Mouse (Mus musculus) ES-Bruce4 (cell line): ENCODE data around the gene Adpgk. TPM values are rescaled to one million over a fixed set of nuclear protein-coding genes. Genes with fewer than 3 reads are reported as not detected.

Source experiments
- H3K27ac ChIP-seq: 2 replicates; pipeline ENCODE4 v1.5.1; 2012; ENCODE audit warnings: low read length, inconsistent platforms; ENCODE audit not compliant: insufficient read depth
- H3K27me3 ChIP-seq: 2 replicates; pipeline ENCODE4 v1.6.1; 2012; ENCODE audit warnings: mild to moderate bottlenecking, low read length, inconsistent platforms; ENCODE audit not compliant: control insufficient read depth, poor library complexity, insufficient read depth, severe bottlenecking
- H3K36me3 ChIP-seq: 2 replicates; pipeline ENCODE4 v1.6.1; 2012; ENCODE audit warnings: inconsistent platforms, mild to moderate bottlenecking, low read length, moderate library complexity; ENCODE audit not compliant: control insufficient read depth, poor library complexity, insufficient read depth, severe bottlenecking
- H3K4me1 ChIP-seq: one replicate; pipeline ENCODE4 v1.8.1; 2011; ENCODE audit warnings: low read length; ENCODE audit not compliant: control insufficient read depth, insufficient read depth
- H3K4me3 ChIP-seq: 2 replicates; pipeline ENCODE4 v1.5.1; 2011; ENCODE audit warnings: low read depth, mild to moderate bottlenecking, low read length
- H3K9ac ChIP-seq: 2 replicates; pipeline ENCODE4 v1.6.1; 2012; ENCODE audit warnings: low read depth, mild to moderate bottlenecking, inconsistent platforms; ENCODE audit not compliant: poor library complexity, severe bottlenecking
- H3K9me3 ChIP-seq: replicated peaks from 2 replicates; pipeline ENCODE4 v1.6.1; 2012; ENCODE audit warnings: mild to moderate bottlenecking, low read length, inconsistent platforms; ENCODE audit not compliant: control insufficient read depth, poor library complexity, insufficient read depth, severe bottlenecking
- CTCF ChIP-seq: IDR thresholded peaks from one replicate; pipeline ENCODE4 v1.8.1; 2011; ENCODE audit warnings: low read depth, low read length
- EP300 ChIP-seq: IDR thresholded peaks from 2 replicates; pipeline ENCODE4 v1.6.1; 2011; ENCODE audit warnings: low read depth, low read length; ENCODE audit not compliant: insufficient read depth
- POLR2A ChIP-seq: IDR thresholded peaks from one replicate; pipeline ENCODE4 v1.8.1; 2011; ENCODE audit warnings: low read length; ENCODE audit not compliant: insufficient read depth
- polyA plus RNA-seq: library from polyadenylated mRNA; stranded (reverse); fragments of >200 nt; gene quantifications from 2 replicates; pipeline ENCODE4 v1.2.4, GENCODE M21; 2011; ENCODE audit warnings: low read depth; ENCODE audit not compliant: missing spikeins, insufficient read depth, insufficient read length

The Adpgk gene
- polyA plus RNA-seq, 1 experiment, result 44.0 TPM

- H3K27ac ChIP-seq, result no peak overlapping the region
- no peaks in the 10 kb centered on the region for H3K9me3 ChIP-seq
- TF ChIP-seq CTCF (no peak), EP300 (no peak), POLR2A (no peak)
- H3K27me3 ChIP-seq, result no peaks in the 10 kb centered on the region
- no peaks in the 10 kb centered on the region for H3K36me3 ChIP-seq
- peaks cover 2% of the 10 kb centered on the region for H3K4me1 ChIP-seq
- H3K4me3 ChIP-seq, result peak overlapping the region; percentile 52
- H3K9ac ChIP-seq, result peak overlapping the region; percentile 34
Observed at GRCm38 (mm10) chr9:59274846-59275455, 16.4 kb upstream of the Adpgk start.

DNA sequence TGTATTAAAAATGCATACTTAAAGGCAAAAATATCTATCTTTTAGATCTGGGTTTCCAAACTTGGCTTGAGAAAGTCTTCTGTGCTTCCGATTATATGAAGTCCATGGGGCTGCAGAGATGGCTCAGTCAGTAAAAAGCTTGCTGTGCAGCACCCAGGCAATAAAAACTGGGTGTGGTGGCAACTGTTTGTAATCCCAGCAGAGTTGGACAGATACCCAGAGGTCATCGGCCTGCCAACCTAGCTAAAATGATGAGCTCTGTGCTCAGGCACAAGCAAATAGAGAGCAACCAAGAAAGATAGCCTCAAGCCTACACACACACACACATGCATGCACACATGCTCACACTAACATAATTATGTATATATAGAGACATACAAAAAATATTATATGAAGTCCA is 13.2 kb upstream of the Adpgk start:
- no peak overlapping the region for H3K4me3 ChIP-seq
- no peaks in the 10 kb centered on the region for H3K27me3 ChIP-seq
- TF ChIP-seq EP300 (no peak), POLR2A (no peak), CTCF (no peak)
- no peak overlapping the region for H3K27ac ChIP-seq
- no peaks in the 10 kb centered on the region for H3K9me3 ChIP-seq
- no peak overlapping the region for H3K9ac ChIP-seq
- H3K36me3 ChIP-seq, result no peaks in the 10 kb centered on the region
- no peaks in the 10 kb centered on the region for H3K4me1 ChIP-seq

GRCm38 (mm10) chr9:59278694-59279093 is 12.7 kb upstream of the Adpgk start:
- no peak overlapping the region for H3K4me3 ChIP-seq
- no peak overlapping the region for H3K27ac ChIP-seq
- H3K9ac ChIP-seq, result no peak overlapping the region
- no peaks in the 10 kb centered on the region for H3K36me3 ChIP-seq
- no peak for TF ChIP-seq CTCF
- no peak for TF ChIP-seq POLR2A
- TF ChIP-seq EP300, result no peak
- no peaks in the 10 kb centered on the region for H3K27me3 ChIP-seq
- no peaks in the 10 kb centered on the region for H3K9me3 ChIP-seq
- no peaks in the 10 kb centered on the region for H3K4me1 ChIP-seq

DNA sequence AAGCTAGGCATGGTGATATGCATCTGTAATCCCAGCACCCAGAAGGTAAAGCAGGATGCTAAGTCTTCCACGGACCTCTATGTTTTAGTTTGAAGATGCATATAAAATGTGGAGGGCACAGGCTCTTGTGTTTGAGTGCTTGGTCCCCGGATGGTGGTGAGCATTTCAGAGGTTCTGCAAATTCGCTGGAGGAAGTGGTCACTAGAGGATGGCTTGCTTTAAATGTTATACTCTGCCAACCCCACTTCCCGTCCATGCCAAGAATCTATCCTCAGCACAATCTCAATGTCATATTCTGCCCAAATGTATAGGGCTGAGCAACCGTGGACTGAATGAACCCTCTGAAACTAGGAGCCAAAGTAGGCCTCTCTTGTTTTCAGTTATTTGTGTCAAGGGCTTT is 10.5 kb upstream of the Adpgk start:
- H3K9ac ChIP-seq, result no peak overlapping the region
- H3K27me3 ChIP-seq, result no peaks in the 10 kb centered on the region

DNA sequence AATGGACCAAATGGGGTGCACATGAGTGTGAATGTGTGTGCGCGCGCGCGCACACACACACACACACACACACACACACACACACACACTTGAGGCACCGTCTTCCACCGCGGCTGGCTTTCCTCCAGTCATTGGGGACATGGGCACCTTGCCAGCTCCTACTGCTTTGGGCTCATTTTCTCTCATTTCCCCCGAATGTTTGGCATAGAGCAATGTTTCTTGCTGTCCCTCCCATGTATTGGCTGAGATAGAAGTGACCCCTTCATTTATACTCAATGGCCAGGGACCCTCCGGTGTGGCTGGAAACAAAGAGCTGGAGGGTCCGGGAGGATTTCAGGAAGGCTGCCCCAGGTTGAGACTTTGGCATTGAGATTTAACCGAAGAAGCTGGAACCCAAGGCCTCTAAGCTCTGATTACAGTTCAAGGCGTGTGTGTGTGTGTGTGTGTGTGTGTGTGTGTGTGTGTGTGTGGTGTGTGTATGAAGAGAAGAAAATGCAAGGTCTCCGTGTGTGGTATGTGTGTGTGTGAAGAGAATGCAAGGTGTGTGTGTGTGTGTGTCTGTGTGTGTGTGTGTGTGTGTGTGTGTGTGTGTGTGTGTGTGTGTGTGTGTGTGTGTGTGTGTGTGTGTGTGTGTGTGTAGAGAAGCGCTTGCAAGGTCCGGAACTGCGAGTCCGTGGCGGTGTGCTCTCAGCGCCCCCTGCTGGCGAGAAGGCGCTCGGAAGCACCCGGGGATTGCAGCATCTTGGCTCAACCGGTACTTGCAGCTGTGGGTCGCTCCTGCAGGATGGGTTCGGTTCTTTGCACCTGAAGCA is 9.3 kb upstream of the Adpgk start:
- no peaks in the 10 kb centered on the region for H3K36me3 ChIP-seq
- 0 out of 2 replicates have a peak overlapping the region, but pooled peaks have one; percentile 0 for H3K9ac ChIP-seq
- TF ChIP-seq CTCF (peak; percentile 69), POLR2A (no peak), EP300 (no peak)
- H3K27me3 ChIP-seq, result no peaks in the 10 kb centered on the region
- H3K4me3 ChIP-seq, result 0 out of 2 replicates have a peak overlapping the region, but pooled peaks have one; percentile 2
- no peaks in the 10 kb centered on the region for H3K4me1 ChIP-seq
- H3K27ac ChIP-seq, result no peak overlapping the region
- no peaks in the 10 kb centered on the region for H3K9me3 ChIP-seq

More for the DNA sequence above, 10.5 kb upstream of the Adpgk start:
- Histone ChIP-seq H3K4me3 (no peak overlapping the region), H3K4me1 (no peaks in the 10 kb centered on the region), H3K36me3 (no peaks in the 10 kb centered on the region), H3K27ac (no peak overlapping the region), H3K9me3 (no peaks in the 10 kb centered on the region)
- no peak for TF ChIP-seq CTCF
- TF ChIP-seq POLR2A, result no peak
- TF ChIP-seq EP300, result no peak

DNA sequence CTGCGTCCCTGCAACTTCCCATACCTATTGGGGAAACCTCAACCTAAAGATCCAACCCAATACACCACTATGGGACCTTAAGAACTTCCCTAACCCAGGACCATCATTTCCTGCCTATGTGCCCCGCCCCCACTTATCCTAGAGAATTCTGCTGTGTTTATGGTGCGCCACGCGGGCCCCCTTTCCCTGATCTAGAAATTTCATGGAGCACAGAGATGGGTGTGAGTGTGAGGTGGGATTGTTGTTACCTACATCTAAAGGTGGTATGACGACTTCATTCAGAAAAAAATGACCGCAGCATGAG is 8.7 kb upstream of the Adpgk start:
- H3K9ac ChIP-seq, result 0 out of 2 replicates have a peak overlapping the region, but pooled peaks have one; percentile 0
- H3K9me3 ChIP-seq, result no peaks in the 10 kb centered on the region
- H3K27ac ChIP-seq, result no peak overlapping the region
- no peaks in the 10 kb centered on the region for H3K4me1 ChIP-seq
- no peaks in the 10 kb centered on the region for H3K36me3 ChIP-seq
- H3K27me3 ChIP-seq, result no peaks in the 10 kb centered on the region
- H3K4me3 ChIP-seq, result 0 out of 2 replicates have a peak overlapping the region, but pooled peaks have one; percentile 2
- TF ChIP-seq CTCF (no peak), POLR2A (no peak), EP300 (no peak)
